Comparison of ENCODE assay signal across 15 mouse cellular contexts in genomic region chr11:111715401-111715800, GRCm38 (mm10).
"Had no signal": no experiment of that assay in that cellular context is flagged by ENCODE, and none has a peak within 500 bp of the region (broad histone marks: within the 10 kb centered on the region; RNA-seq: fewer than 3 reads in every experiment).

No protein-coding gene starts in this region.

- H3K36me3 ChIP-seq: lung, embryonic 15.5 days; midbrain, embryonic 13.5 days; midbrain, embryonic 15.5 days; neural tube, embryonic 12.5 days; stomach, embryonic 15.5 days had no signal

- H3K4me1 ChIP-seq: lung, embryonic 15.5 days; megakaryocyte, embryonic 14.5 days; midbrain, embryonic 13.5 days; midbrain, embryonic 15.5 days; neural tube, embryonic 12.5 days; stomach, embryonic 15.5 days had no signal

- H3K27me3 ChIP-seq: lung, embryonic 15.5 days; megakaryocyte, embryonic 14.5 days; midbrain, embryonic 13.5 days; midbrain, embryonic 15.5 days; neural tube, embryonic 12.5 days; stomach, embryonic 15.5 days had no signal

- H3K27ac ChIP-seq: lung, embryonic 15.5 days; macrophage; midbrain, embryonic 13.5 days; midbrain, embryonic 15.5 days; neural tube, embryonic 12.5 days; stomach, embryonic 15.5 days; stomach, postnatal 0 days had no signal

- DNase-seq: liver, postnatal 0 days; lung, adult 2 months; lung, postnatal 14 days; lung, postnatal 36 days; right cerebral cortex, postnatal 14 days; thymus, postnatal 25 days; thymus, postnatal 4 days had no signal

- H3K4me3 ChIP-seq: lung, embryonic 15.5 days; megakaryocyte, embryonic 14.5 days; midbrain, embryonic 13.5 days; midbrain, embryonic 15.5 days; neural tube, embryonic 12.5 days; stomach, embryonic 15.5 days had no signal

- H3K9me3 ChIP-seq: lung, embryonic 15.5 days; megakaryocyte, embryonic 14.5 days; midbrain, embryonic 13.5 days; midbrain, embryonic 15.5 days; neural tube, embryonic 12.5 days; stomach, embryonic 15.5 days had no signal
